Mouse (Mus musculus) liver, embryonic 13.5 days (tissue): Measurements from ENCODE around the gene Ift27. TPM values are rescaled to one million over a fixed set of nuclear protein-coding genes. Genes with fewer than 3 reads are reported as not detected.

Experiments used
- ATAC-seq: fragments of 200-750 bp; cut with Nextera tagmentation; 2 replicates; pipeline ENCODE4 v1.8.0; 2017; ENCODE audit warnings: low read depth, mild to moderate bottlenecking, moderate number of reproducible peaks, moderate library complexity
- DNase-seq: peaks from one replicate; pipeline ENCODE4 v3.0.0; 2022
- H3K27ac ChIP-seq: fragments of 300-500 bp; sonication (generic); 2 replicates; pipeline ENCODE4 v1.5.1; 2015; ENCODE audit warnings: moderate library complexity, mild to moderate bottlenecking, inconsistent platforms
- H3K27me3 ChIP-seq: fragments of 300-500 bp; sonication (generic); 2 replicates; pipeline ENCODE4 v1.6.1; 2015; ENCODE audit warnings: mild to moderate bottlenecking, inconsistent platforms
- H3K36me3 ChIP-seq: fragments of 300-500 bp; sonication (generic); 2 replicates; pipeline ENCODE4 v1.6.1; 2015; ENCODE audit warnings: mild to moderate bottlenecking, inconsistent platforms
- H3K4me1 ChIP-seq: fragments of 300-500 bp; sonication (generic); replicated peaks from 2 replicates; pipeline ENCODE4 v1.6.1; 2015; ENCODE audit warnings: inconsistent platforms
- H3K4me2 ChIP-seq: fragments of 300-500 bp; sonication (generic); 2 replicates; pipeline ENCODE4 v1.6.1; 2015; ENCODE audit warnings: inconsistent platforms, mild to moderate bottlenecking, moderate library complexity
- H3K4me3 ChIP-seq: fragments of 300-500 bp; sonication (generic); replicated peaks from 2 replicates; pipeline ENCODE4 v1.5.1; 2015; ENCODE audit warnings: mild to moderate bottlenecking, inconsistent platforms
- H3K9ac ChIP-seq: fragments of 300-500 bp; sonication (generic); 2 replicates; pipeline ENCODE4 v1.6.1; 2015; ENCODE audit warnings: mild to moderate bottlenecking, inconsistent platforms
- H3K9me3 ChIP-seq: fragments of 300-500 bp; sonication (generic); replicated peaks from 2 replicates; pipeline ENCODE4 v1.6.1; 2016; ENCODE audit warnings: inconsistent platforms
- WGBS: fragments of 180-500 bp; shearing (Covaris S2); methylation state at CpG from one replicate; pipeline ENCODE4 v1.1.7; 2015; ENCODE audit not compliant: insufficient replicate concordance; 5-methylcytosine and 5-hydroxymethylcytosine counted together
- polyA plus RNA-seq: library from polyadenylated mRNA; unstranded; fragments of >200 nt; fragmentation: Nextera tagmentation; extraction: Ambion mirVana; gene quantifications from 2 replicates; pipeline ENCODE4 v1.2.1, GENCODE M21; 2015

Ift27 gene
- polyA plus RNA-seq, 1 experiment from 2014 or later = 45.7 TPM

GRCm38 (mm10) chr15:78188546-78188945 lies 14.6 kb upstream of the Ift27 start:
- no peaks in the 10 kb centered on the region for H3K9me3 ChIP-seq
- H3K4me1 ChIP-seq = no peaks in the 10 kb centered on the region
- H3K4me3 ChIP-seq = no peak overlapping the region
- H3K27me3 ChIP-seq = peaks cover 15% of the 10 kb centered on the region; the same call in 1 of the 2 replicates
- no peak for ATAC-seq
- H3K27ac ChIP-seq = no peak overlapping the region
- no peak for DNase-seq
- no peak overlapping the region for H3K9ac ChIP-seq
- no peaks in the 10 kb centered on the region for H3K36me3 ChIP-seq
- H3K4me2 ChIP-seq = no peak overlapping the region
- WGBS = 47% methylated on average over 3 of the region's 3 CpGs

DNA sequence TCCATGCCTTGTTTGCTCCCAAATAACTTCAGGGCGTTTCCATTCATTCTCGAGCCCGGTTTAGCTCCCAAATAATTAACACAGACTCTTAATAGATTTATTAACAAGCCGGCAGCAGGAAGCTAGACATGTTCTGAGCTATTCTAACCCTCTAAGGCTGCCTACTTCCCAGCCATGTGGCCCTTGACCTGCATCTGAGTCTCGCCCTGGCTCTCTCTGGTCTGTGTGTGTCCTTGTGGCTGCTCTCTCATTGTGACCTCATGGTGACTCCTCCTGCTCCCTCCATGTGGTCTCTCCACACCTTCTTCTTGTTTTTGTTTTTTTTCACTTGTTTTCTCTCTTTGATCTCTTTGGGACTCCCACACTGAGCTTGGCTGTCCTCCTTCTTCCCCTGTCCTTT lies 13.0 kb upstream of the Ift27 start:
- no peak overlapping the region for H3K27ac ChIP-seq
- H3K4me2 ChIP-seq = no peak overlapping the region
- 62% methylated on average over 5 of the region's 5 CpGs for WGBS
- peaks cover 23% of the 10 kb centered on the region for H3K27me3 ChIP-seq
- no peak for ATAC-seq
- no peak overlapping the region for H3K4me3 ChIP-seq
- no peaks in the 10 kb centered on the region for H3K9me3 ChIP-seq
- no peaks in the 10 kb centered on the region for H3K4me1 ChIP-seq
- DNase-seq = no peak
- H3K36me3 ChIP-seq = no peaks in the 10 kb centered on the region
- no peak overlapping the region for H3K9ac ChIP-seq

DNA sequence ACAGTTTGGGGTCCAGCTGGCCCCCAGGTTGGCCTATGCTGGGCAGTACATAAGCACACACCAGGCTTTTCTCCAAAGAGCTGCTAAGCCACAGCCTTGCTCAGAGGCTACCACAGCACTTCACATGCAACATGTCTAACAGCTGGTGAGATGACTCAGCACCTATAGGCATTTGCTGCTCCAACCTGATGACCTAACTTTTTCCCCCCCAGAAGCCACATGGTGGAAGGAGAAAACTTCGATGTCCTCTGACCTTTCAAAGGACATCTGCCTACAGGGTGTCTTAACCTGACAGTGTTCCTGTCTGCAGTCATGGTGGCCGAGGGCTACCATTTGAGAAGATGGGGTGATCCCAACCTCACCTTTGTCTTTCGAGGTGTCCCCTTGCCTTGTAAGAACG lies 11.7 kb upstream of the Ift27 start:
- no peak overlapping the region for H3K9ac ChIP-seq
- H3K36me3 ChIP-seq = no peaks in the 10 kb centered on the region
- no peak overlapping the region for H3K27ac ChIP-seq
- H3K4me3 ChIP-seq = no peak overlapping the region
- ATAC-seq = no peak
- 62% methylated on average over 4 of the region's 4 CpGs for WGBS
- peaks cover 31% of the 10 kb centered on the region for H3K27me3 ChIP-seq
- H3K9me3 ChIP-seq = no peaks in the 10 kb centered on the region
- DNase-seq = no peak
- no peaks in the 10 kb centered on the region for H3K4me1 ChIP-seq
- no peak overlapping the region for H3K4me2 ChIP-seq

DNA sequence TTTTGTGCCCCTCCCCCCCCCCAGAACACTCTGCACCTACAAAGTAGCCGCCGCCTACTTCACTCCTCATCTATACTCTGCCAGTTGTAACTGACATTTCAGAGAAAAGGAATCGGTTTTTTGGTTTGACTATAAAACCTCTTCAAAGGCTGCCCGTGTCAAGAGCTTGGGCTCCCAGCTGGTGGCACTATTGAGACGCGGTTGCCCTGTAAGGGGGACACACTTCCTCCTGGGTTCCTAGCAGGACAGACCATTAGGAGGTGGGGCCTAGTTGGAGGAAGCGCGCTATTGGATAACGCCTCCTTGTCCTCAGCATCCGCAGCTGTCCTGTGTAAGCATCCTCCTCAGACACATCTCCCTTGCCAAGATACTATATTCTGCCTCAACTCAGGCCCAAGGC lies 10.9 kb upstream of the Ift27 start:
- DNase-seq (no peak), ATAC-seq (peak; percentile 45)
- Histone ChIP-seq H3K4me1 (no peaks in the 10 kb centered on the region), H3K36me3 (no peaks in the 10 kb centered on the region), H3K9ac (no peak overlapping the region), H3K4me3 (no peak overlapping the region), H3K4me2 (no peak overlapping the region), H3K9me3 (no peaks in the 10 kb centered on the region), H3K27ac (no peak overlapping the region), H3K27me3 (peaks cover 31% of the 10 kb centered on the region)
- WGBS = 3% methylated on average over 10 of the region's 10 CpGs

DNA sequence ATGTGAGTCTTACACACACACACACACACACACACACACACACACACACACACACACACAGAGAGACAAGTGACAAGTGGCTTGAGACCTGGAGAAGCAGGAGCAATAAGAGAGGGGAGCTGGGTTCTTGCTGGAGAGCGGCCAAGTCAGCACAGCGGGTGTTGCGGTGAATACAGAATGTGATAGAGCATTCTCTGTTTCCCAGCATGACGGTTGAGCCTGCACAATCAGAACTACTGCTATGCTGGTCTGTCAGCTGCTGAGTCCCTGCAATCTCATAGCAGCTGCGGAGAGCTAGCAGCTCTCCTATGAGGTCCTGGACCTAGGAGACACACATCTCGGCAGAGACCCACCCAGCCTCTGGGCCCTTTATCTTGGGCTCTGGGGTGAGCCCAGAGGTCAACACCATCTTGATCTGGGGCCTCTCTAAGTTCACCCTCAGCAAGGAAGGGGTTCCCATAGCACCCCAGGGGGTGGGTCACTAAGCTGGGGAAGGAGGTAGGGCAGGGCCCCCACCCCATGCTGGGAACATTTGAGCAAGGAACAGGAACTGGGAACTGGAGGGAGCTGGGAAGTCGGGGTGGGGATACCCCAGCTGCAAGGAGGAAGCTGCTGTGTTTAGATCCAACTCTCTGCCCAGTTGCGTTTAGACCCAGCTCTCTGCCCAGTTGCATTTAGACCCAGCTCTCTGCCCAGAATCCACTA lies 7.9 kb upstream of the Ift27 start:
- DNase-seq = no peak
- no peak overlapping the region for H3K27ac ChIP-seq
- no peaks in the 10 kb centered on the region for H3K4me1 ChIP-seq
- WGBS = 33% methylated on average over 8 of the region's 8 CpGs
- no peak overlapping the region for H3K9ac ChIP-seq
- no peaks in the 10 kb centered on the region for H3K9me3 ChIP-seq
- H3K27me3 ChIP-seq = peaks cover 29% of the 10 kb centered on the region
- no peak overlapping the region for H3K4me2 ChIP-seq
- H3K4me3 ChIP-seq = no peak overlapping the region
- ATAC-seq = no peak
- no peaks in the 10 kb centered on the region for H3K36me3 ChIP-seq

GRCm38 (mm10) chr15:78179775-78180174 lies 5.9 kb upstream of the Ift27 start:
- Histone ChIP-seq H3K27me3 (peaks cover 29% of the 10 kb centered on the region), H3K4me3 (no peak overlapping the region), H3K4me2 (no peak overlapping the region), H3K9me3 (no peaks in the 10 kb centered on the region), H3K36me3 (no peaks in the 10 kb centered on the region), H3K27ac (no peak overlapping the region), H3K9ac (no peak overlapping the region), H3K4me1 (peaks cover 12% of the 10 kb centered on the region)
- DNase-seq (no peak), ATAC-seq (no peak)
- WGBS = 54% methylated on average over 3 of the region's 3 CpGs

GRCm38 (mm10) chr15:78178397-78178796 lies 4.5 kb upstream of the Ift27 start:
- no peaks in the 10 kb centered on the region for H3K36me3 ChIP-seq
- 6% methylated on average over 9 of the region's 9 CpGs for WGBS
- no peak overlapping the region for H3K4me2 ChIP-seq
- H3K4me3 ChIP-seq = no peak overlapping the region
- no peak overlapping the region for H3K9ac ChIP-seq
- H3K27me3 ChIP-seq = peaks cover 17% of the 10 kb centered on the region
- peaks cover 19% of the 10 kb centered on the region for H3K4me1 ChIP-seq
- ATAC-seq (no peak), DNase-seq (peak; percentile 55)
- H3K27ac ChIP-seq = no peak overlapping the region
- H3K9me3 ChIP-seq = no peaks in the 10 kb centered on the region

DNA sequence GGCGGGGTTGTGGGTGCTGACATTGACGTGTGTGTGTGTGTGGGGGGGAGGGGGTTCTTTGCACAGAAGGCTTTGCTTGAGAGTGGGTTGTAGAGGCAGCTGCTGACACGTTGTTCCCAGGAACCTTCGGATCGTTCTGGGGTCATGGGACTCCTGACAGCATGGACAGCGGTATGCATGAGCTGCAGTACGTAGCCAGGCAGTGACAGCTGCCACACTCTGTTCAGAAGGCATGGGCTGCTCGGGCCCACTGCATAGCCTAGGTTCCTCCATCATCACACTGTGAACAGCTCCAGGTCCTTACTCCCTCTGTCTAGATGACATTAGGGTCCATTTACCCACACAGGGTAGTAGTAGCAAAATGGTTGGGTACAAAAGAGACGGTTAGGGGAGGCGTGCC lies 3.4 kb upstream of the Ift27 start:
- no peak overlapping the region for H3K4me2 ChIP-seq
- DNase-seq (no peak), ATAC-seq (no peak)
- no peak overlapping the region for H3K9ac ChIP-seq
- H3K27ac ChIP-seq = no peak overlapping the region
- no peak overlapping the region for H3K4me3 ChIP-seq
- 65% methylated on average over 10 of the region's 10 CpGs for WGBS
- H3K27me3 ChIP-seq = peaks cover 14% of the 10 kb centered on the region
- no peaks in the 10 kb centered on the region for H3K36me3 ChIP-seq
- peaks cover 30% of the 10 kb centered on the region for H3K4me1 ChIP-seq
- no peaks in the 10 kb centered on the region for H3K9me3 ChIP-seq

- H3K27me3 ChIP-seq = no peaks in the 10 kb centered on the region
- H3K27ac ChIP-seq = peak overlapping the region; percentile 61; the same call in 1 of the 2 replicates
- H3K36me3 ChIP-seq = no peaks in the 10 kb centered on the region
- DNase-seq (no peak), ATAC-seq (no peak)
- peak overlapping the region; percentile 80 for H3K4me3 ChIP-seq
- peak overlapping the region; percentile 96 for H3K4me2 ChIP-seq
- H3K9me3 ChIP-seq = no peaks in the 10 kb centered on the region
- H3K9ac ChIP-seq = peak overlapping the region; percentile 65
- WGBS = 72% methylated on average over 6 of the region's 6 CpGs
- H3K4me1 ChIP-seq = peaks cover 32% of the 10 kb centered on the region
Measured at GRCm38 (mm10) chr15:78174887-78175245, 959 bp upstream of the Ift27 start.

GRCm38 (mm10) chr15:78172899-78173817 lies 749 bp downstream of the Ift27 start:
- DNase-seq = no peak
- peak overlapping the region; percentile 55 for H3K27ac ChIP-seq
- 24% methylated on average over 26 of the region's 26 CpGs for WGBS

DNA sequence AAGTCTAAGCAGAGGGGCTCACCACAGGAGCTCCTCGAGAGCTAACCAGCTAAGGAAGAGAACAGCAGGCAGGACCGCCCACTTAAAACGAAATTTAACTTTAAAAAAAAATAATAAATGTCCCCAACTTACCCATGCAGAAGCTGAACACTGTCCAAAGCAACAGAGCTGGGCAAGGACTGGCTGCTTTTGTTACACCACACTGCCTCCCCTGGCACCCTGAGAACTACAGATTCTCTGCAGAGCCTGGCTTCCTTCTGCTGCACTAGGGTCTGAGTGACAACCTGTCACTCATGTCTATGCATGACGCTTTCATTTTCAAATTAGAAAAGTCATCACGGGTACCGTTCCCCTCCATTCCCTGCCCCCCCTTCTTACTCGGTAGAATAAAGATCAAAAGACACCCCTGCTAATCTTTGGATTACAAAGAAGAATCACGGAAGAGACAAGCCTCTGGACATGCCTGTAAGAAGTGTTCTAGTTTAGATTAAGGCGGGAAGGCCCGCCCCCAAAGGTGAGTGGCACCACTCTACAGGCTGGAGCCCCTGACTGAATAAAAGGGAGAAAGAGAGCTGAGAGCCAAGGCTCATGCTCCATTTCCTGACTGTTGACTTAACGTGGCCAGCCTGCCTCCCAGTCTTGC lies 1.5 kb downstream of the Ift27 start:
- Histone ChIP-seq H3K4me1 (peaks cover 32% of the 10 kb centered on the region), H3K4me3 (peak overlapping the region; percentile 80), H3K9ac (peak overlapping the region; percentile 84; the same call in 1 of the 2 replicates), H3K4me2 (peak overlapping the region; percentile 96), H3K27me3 (no peaks in the 10 kb centered on the region), H3K36me3 (no peaks in the 10 kb centered on the region), H3K27ac (no peak overlapping the region), H3K9me3 (no peaks in the 10 kb centered on the region)
- no peak for DNase-seq
- WGBS = 60% methylated on average over 11 of the region's 11 CpGs
- no peak for ATAC-seq

More at GRCm38 (mm10) chr15:78172899-78173817, 749 bp downstream of the Ift27 start:
- H3K27me3 ChIP-seq = no peaks in the 10 kb centered on the region
- H3K36me3 ChIP-seq = no peaks in the 10 kb centered on the region
- no peak for ATAC-seq
- H3K4me2 ChIP-seq = peak overlapping the region; percentile 96
- H3K4me1 ChIP-seq = peaks cover 32% of the 10 kb centered on the region
- H3K9me3 ChIP-seq = no peaks in the 10 kb centered on the region
- H3K4me3 ChIP-seq = peak overlapping the region; percentile 80
- peak overlapping the region; percentile 84 for H3K9ac ChIP-seq
